ENCODE assay signal across 25 mouse cellular contexts in genomic region chr19:38364939-38365614, GRCm38 (mm10). TPM values are rescaled to one million over a fixed set of nuclear protein-coding genes. Genes with fewer than 3 reads are reported as not detected.
A peak's percentile ranks its signal among the peaks of the same experiment; 100 is the strongest.
DNase-seq lines count a peak whose midpoint lies in the region; ATAC-seq and TF ChIP-seq lines count a peak whose summit lies in the region.
"Had no signal": no experiment of that assay in that cellular context is flagged by ENCODE, and none has a peak within 500 bp of the region (broad histone marks: within the 10 kb centered on the region; RNA-seq: fewer than 3 reads in every experiment).

No protein-coding gene starts in this region.

- DNase-seq in kidney, adult 2 months: no peak
- no peak for DNase-seq in kidney, postnatal 25 days
- DNase-seq in ovary, adult 18-20 months (ENCODE audit: low spot score): peak; percentile 53
- DNase-seq in ovary, postnatal 14 days (ENCODE audit: low spot score): no peak
- DNase-seq in adrenal gland, postnatal 36 days: peak; percentile 46 to 51
- DNase-seq in cerebellum, postnatal 25 days: no peak
- DNase-seq: B cell, adult 2 months; cerebellum, adult 8-10 months; forebrain, postnatal 0 days; gastrocnemius, postnatal 25 days; heart, adult 2 months; kidney, adult 8-10 months; layer of hippocampus, adult 9-11 months; lung, embryonic 14.5 days; right cerebral cortex, postnatal 4 days; thymus, adult 18-20 months; thymus, postnatal 36 days had no signal

- peaks cover 4% of the 10 kb centered on the region; the same call in 1 of the 2 replicates for H3K27me3 ChIP-seq in kidney, adult 2 months (replicated peaks; ENCODE audit: control insufficient read depth, insufficient read depth, low read length)
- H3K27me3 ChIP-seq: CH12.LX; limb, embryonic 15.5 days; midbrain, embryonic 13.5 days had no signal

- 25% methylated on average over 11 of the region's 11 CpGs for WGBS in kidney, adult 2 months

- TF ChIP-seq CTCF in kidney, adult 2 months (conservative IDR thresholded peaks at IDR 0.05; ENCODE audit: insufficient read depth, insufficient read length, low read depth, low read length): no peak

- TF ChIP-seq POLR2A in kidney, adult 2 months (IDR thresholded peaks at IDR 0.05; ENCODE audit: low read depth, low read length): no peak

- no peaks in the 10 kb centered on the region for H3K36me3 ChIP-seq in kidney, adult 2 months (ENCODE audit: control insufficient read depth, insufficient read depth, low read length)
- H3K36me3 ChIP-seq: forebrain, embryonic 10.5 days; G1E; hindbrain, embryonic 13.5 days; limb, embryonic 15.5 days; midbrain, embryonic 13.5 days had no signal

- no peak overlapping the region for H3K4me3 ChIP-seq in kidney, adult 2 months (ENCODE audit: insufficient read depth, low read depth, low read length)
- H3K4me3 ChIP-seq: forebrain, embryonic 10.5 days; heart, adult 2 months; hindbrain, embryonic 13.5 days; limb, embryonic 15.5 days; midbrain, embryonic 13.5 days had no signal

- H3K27ac ChIP-seq in kidney, adult 2 months (ENCODE audit: insufficient read depth, low read depth, low read length): peak overlapping the region; percentile 50
- H3K27ac ChIP-seq: forebrain, embryonic 10.5 days; heart, adult 2 months; hindbrain, embryonic 13.5 days; limb, embryonic 15.5 days; midbrain, embryonic 13.5 days had no signal

- H3K4me1 ChIP-seq in kidney, adult 2 months (ENCODE audit: control insufficient read depth, insufficient read depth, low read length): no peaks in the 10 kb centered on the region
- H3K4me1 ChIP-seq: limb, embryonic 15.5 days; midbrain, embryonic 13.5 days had no signal

- no peak for ATAC-seq in cerebellum, adult (ENCODE audit: insufficient number of reproducible peaks, low FRiP score, low TSS enrichment)
- ATAC-seq: activated CD4-positive, CD25-positive, alpha-beta regulatory T cell, adult 4 months; forebrain, postnatal 0 days; midbrain, embryonic 13.5 days had no signal

RNA-seq across cellular contexts. Expression of gene Slc35g1, which starts 30.7 kb away (rescaled TPM):
- polyA plus RNA-seq in kidney, adult 2 months (2012; rRNA removed): 4.8 and 5.9 TPM in 2 replicates
- 10 to 100 TPM; 17.3 to 20.2 TPM for total RNA-seq in adrenal gland, postnatal 36 days (2021)

Comparison
In these comparisons a context has a peak if more than half of its experiments do, and no peak if none do; other contexts are left out.
1. DNase-seq: peak in ovary, adult 18-20 months (single experiment) and adrenal gland, postnatal 36 days (2 of 2); none in kidney, adult 2 months (single experiment), kidney, postnatal 25 days (0 of 2), ovary, postnatal 14 days (single experiment) and cerebellum, postnatal 25 days (0 of 2).